Mouse (Mus musculus): ENCODE results near the gene Tnfrsf13b.

GRCm38 (mm10) chr11:61112323-61112995 lies 14.1 kb upstream of the Tnfrsf13b start:
- TF ChIP-seq CTCF (IDR thresholded peaks at IDR 0.05; ENCODE audit: low read depth), result no peak
- TF ChIP-seq EP300 (IDR thresholded peaks at IDR 0.05; ENCODE audit: low read depth), result no peak
